Mouse (Mus musculus) G1E (cell line): ENCODE measurements around the gene Ugt1a6a.
A peak's percentile ranks its signal among the peaks of the same experiment; 100 is the strongest.

Experiments
- CTCF ChIP-seq: IDR thresholded peaks from 2 replicates; pipeline ENCODE4 v1.5.1; 2012; ENCODE audit warnings: low read depth, low read length, inconsistent platforms, mixed read lengths
- GATA1 ChIP-seq: IDR thresholded peaks from 2 replicates; pipeline ENCODE4 v1.6.1; 2012; ENCODE audit warnings: borderline replicate concordance, low read length, inconsistent platforms, mixed read lengths
- GATA2 ChIP-seq: IDR thresholded peaks from 2 replicates; pipeline ENCODE4 v1.6.1; 2012; ENCODE audit warnings: low read depth, low read length, inconsistent platforms, borderline replicate concordance
- POLR2AphosphoS5 ChIP-seq: IDR thresholded peaks from 2 replicates; pipeline ENCODE4 v1.6.1; 2012; ENCODE audit warnings: low read depth, low read length, inconsistent platforms; ENCODE audit not compliant: insufficient replicate concordance
- TAL1 ChIP-seq: conservative IDR thresholded peaks from 2 replicates; pipeline ENCODE4 v1.6.1; 2012; ENCODE audit warnings: low read depth, low read length, inconsistent platforms, mixed read lengths

- TF ChIP-seq CTCF (0 out of 2 replicates have a peak, but pooled peaks have one; percentile 18), TAL1 (no peak), GATA2 (no peak), GATA1 (no peak), POLR2AphosphoS5 (no peak)
Measured at GRCm38 (mm10) chr1:88214462-88214952, 79.9 kb downstream of the Ugt1a6a start.
